Mouse (Mus musculus) limb, embryonic 14.5 days (tissue): ENCODE measurements at regions not wholly inside any gene's neighbourhood (a gene's known extent, or its start where the extent isn't known, plus 50 kb on each side); places are given as distances from the start of the nearest gene placed in this dataset.

Source experiments
- ATAC-seq: fragments of 200-750 bp; cut with Nextera tagmentation; 2 replicates; pipeline ENCODE4 v1.8.0; 2017; ENCODE audit warnings: low read depth, moderate number of reproducible peaks, moderate TSS enrichment; ENCODE audit not compliant: low FRiP score
- DNase-seq: peaks from one replicate; pipeline ENCODE4 v3.0.0-alpha.2; 2015; ENCODE audit warnings: low spot score
- H3K27ac ChIP-seq: fragments of 300-500 bp; sonication (generic); replicated peaks from 2 replicates; pipeline ENCODE4 v1.5.1; 2014; ENCODE audit warnings: low read depth, mild to moderate bottlenecking, low read length, moderate library complexity, mixed read lengths
- H3K27me3 ChIP-seq: fragments of 300-500 bp; sonication (generic); 2 replicates; pipeline ENCODE4 v1.6.1; 2014; ENCODE audit warnings: low read length, mixed read lengths; ENCODE audit not compliant: control insufficient read depth, insufficient read depth
- H3K36me3 ChIP-seq: fragments of 300-500 bp; sonication (generic); 2 replicates; pipeline ENCODE4 v1.6.1; 2014; ENCODE audit warnings: mild to moderate bottlenecking, low read length, moderate library complexity, mixed read lengths; ENCODE audit not compliant: control insufficient read depth, insufficient read depth
- H3K4me1 ChIP-seq: fragments of 300-500 bp; sonication (generic); 2 replicates; pipeline ENCODE4 v1.6.1; 2014; ENCODE audit warnings: antibody characterized with exemption, low read length, mixed read lengths; ENCODE audit not compliant: control insufficient read depth, insufficient read depth
- H3K4me2 ChIP-seq: fragments of 300-500 bp; sonication (generic); replicated peaks from 2 replicates; pipeline ENCODE4 v1.6.1; 2014; ENCODE audit warnings: low read depth, mild to moderate bottlenecking, low read length, moderate library complexity; ENCODE audit not compliant: severe bottlenecking
- H3K4me3 ChIP-seq: fragments of 300-500 bp; sonication (generic); replicated peaks from 2 replicates; pipeline ENCODE4 v1.5.1; 2014; ENCODE audit warnings: low read length
- H3K9ac ChIP-seq: fragments of 300-500 bp; sonication (generic); 2 replicates; pipeline ENCODE4 v1.6.1; 2014; ENCODE audit warnings: mild to moderate bottlenecking, low read depth, low read length, moderate library complexity; ENCODE audit not compliant: severe bottlenecking
- H3K9me3 ChIP-seq: fragments of 300-500 bp; sonication (generic); 2 replicates; pipeline ENCODE4 v1.6.1; 2016; ENCODE audit warnings: low read length; ENCODE audit not compliant: control insufficient read depth
- POLR2A ChIP-seq: fragments of 200-500 bp; IDR thresholded peaks from 2 replicates; pipeline ENCODE4 v1.8.0; 2012; ENCODE audit warnings: inconsistent platforms, mild to moderate bottlenecking, moderate library complexity, borderline replicate concordance; ENCODE audit not compliant: insufficient read depth, insufficient read length; ENCODE audit errors: extremely low read depth
- WGBS: fragments of 180-500 bp; shearing (Covaris S2); extraction: QIAGEN DNeasy Blood & Tissue Kit; methylation state at CpG from one replicate; pipeline ENCODE4 v1.1.7; 2014; 5-methylcytosine and 5-hydroxymethylcytosine counted together

DNA sequence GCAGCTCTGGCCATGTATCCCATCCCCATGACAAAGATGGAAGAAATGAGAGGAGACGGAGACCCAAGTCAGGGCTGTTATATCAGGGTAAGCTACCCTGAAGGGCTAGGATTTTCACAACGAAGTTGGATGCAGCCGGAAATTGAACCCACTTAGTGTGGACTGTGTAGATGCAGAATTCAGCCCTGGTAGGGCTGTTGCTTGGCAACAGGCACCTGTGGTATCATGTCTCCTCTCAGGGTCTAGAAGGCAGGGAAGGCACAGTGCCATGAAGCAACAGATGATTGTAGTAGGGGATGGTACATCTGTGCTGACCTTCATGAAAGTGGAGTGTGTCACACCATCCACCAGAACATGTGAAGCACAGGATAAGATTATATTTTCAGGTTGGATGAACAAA lies 51.2 kb upstream of the Zmat1 start:
- Histone ChIP-seq H3K27me3 (no peaks in the 10 kb centered on the region; the same call in 1 of the 2 replicates), H3K36me3 (no peaks in the 10 kb centered on the region), H3K9me3 (no peaks in the 10 kb centered on the region), H3K4me1 (no peaks in the 10 kb centered on the region), H3K4me2 (no peak overlapping the region), H3K9ac (no peak overlapping the region), H3K4me3 (no peak overlapping the region), H3K27ac (no peak overlapping the region)
- 87% methylated on average over 3 of the region's 3 CpGs for WGBS
- DNase-seq (no peak), ATAC-seq (no peak)
- no peak for TF ChIP-seq POLR2A

DNA sequence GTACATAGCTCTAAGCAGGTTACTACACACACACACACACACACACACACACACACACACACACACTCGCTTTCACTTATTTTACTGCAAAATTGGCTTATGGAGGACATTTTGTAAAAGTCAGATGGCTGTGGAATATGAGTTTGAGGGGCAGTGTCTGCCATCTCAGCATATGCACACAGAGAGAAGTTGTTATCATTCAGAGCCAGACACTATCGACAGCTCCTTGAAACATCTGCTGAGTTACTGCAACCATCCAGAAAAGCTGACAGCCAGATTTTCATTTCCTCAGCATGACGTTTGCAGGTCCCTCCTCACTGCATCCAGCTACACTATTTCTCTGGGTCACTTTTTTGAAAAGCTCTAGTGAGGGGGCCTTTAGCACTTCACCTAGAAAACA lies 49.9 kb upstream of the Zmat1 start:
- Histone ChIP-seq H3K9me3 (no peaks in the 10 kb centered on the region), H3K4me2 (no peak overlapping the region), H3K36me3 (no peaks in the 10 kb centered on the region), H3K27ac (no peak overlapping the region), H3K4me3 (no peak overlapping the region), H3K27me3 (no peaks in the 10 kb centered on the region; the same call in 1 of the 2 replicates), H3K9ac (no peak overlapping the region), H3K4me1 (no peaks in the 10 kb centered on the region)
- ATAC-seq, result no peak
- no peak for TF ChIP-seq POLR2A
- DNase-seq, result no peak
- 57% methylated on average over 3 of the region's 3 CpGs for WGBS
